Mouse (Mus musculus): ENCODE measurements around the gene Foxm1. TPM values are rescaled to one million over a fixed set of nuclear protein-coding genes. Genes with fewer than 3 reads are reported as not detected.

Foxm1 gene
- polyA plus RNA-seq, 1 experiment from 2014 or later: 31.3 TPM

DNA sequence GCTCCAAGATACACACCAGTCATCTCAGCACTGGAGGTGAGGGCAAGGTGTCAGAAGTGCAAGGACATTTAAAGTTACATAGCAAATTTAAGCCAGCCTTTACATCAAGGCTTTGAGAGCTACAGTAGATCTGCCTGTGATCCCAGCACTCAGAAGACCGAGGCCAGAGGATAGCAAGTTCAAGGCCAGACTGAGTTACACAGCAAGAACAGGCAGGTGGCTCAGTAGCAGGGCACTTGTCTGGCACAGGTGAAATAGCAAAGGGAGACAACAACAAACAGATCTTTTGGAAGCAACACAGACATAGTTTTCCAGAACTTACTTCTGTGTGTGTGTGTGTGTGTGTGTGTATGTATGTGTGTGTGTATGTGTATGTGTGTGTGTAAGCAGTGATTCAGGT is 55.3 kb downstream of the Foxm1 start:
- Histone ChIP-seq H3K9ac (replicated peaks; ENCODE audit: low read length) (no peak overlapping the region), H3K9me3 (ENCODE audit: low read length) (no peaks in the 10 kb centered on the region), H3K27ac (ENCODE audit: low read length) (no peak overlapping the region), H3K4me3 (ENCODE audit: low read length) (no peak overlapping the region), H3K27me3 (ENCODE audit: insufficient read depth, low read length) (no peaks in the 10 kb centered on the region), H3K4me1 (ENCODE audit: insufficient read depth, low read length) (no peaks in the 10 kb centered on the region), H3K36me3 (ENCODE audit: insufficient read depth, low read length) (peaks cover 8% of the 10 kb centered on the region; the same call in 1 of the 2 replicates), H3K4me2 (replicated peaks; ENCODE audit: low read depth, low read length) (no peak overlapping the region)
- ATAC-seq (ENCODE audit: low FRiP score, low TSS enrichment): no peak
- 91% methylated on average over 1 of the region's 1 CpGs for WGBS

DNA sequence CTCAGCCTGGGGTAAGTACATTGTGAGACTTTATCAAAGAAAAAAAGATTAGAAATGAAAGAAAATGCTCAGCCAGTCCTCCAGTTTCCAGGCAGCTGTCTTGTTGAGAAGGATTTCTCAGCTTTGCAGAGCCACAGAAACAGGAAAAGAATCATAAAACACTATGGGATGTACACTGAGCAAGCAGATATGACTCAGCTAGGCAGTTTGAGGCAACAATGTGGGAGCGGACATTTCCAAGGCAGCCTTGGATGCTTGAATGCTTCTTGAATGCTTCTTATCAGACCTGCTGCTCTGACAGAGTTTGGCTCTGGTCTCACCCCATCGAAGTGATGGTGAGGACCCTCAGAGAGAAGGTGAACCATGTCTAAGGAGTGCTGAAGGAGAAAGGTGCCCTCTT is 58.3 kb downstream of the Foxm1 start:
- no peak for ATAC-seq (ENCODE audit: low FRiP score, low TSS enrichment)
- WGBS: 58% methylated on average over 2 of the region's 2 CpGs
- H3K4me3 ChIP-seq (ENCODE audit: low read length): no peak overlapping the region
- H3K27me3 ChIP-seq (ENCODE audit: insufficient read depth, low read length): no peaks in the 10 kb centered on the region
- no peaks in the 10 kb centered on the region for H3K9me3 ChIP-seq (ENCODE audit: low read length)
- no peak overlapping the region for H3K4me2 ChIP-seq (replicated peaks; ENCODE audit: low read depth, low read length)
- peak overlapping the region; percentile 60; the same call in 1 of the 2 replicates for H3K27ac ChIP-seq (ENCODE audit: low read length)
- 0 out of 2 replicates have a peak, but pooled peaks cover 3% of the 10 kb centered on the region for H3K4me1 ChIP-seq (ENCODE audit: insufficient read depth, low read length)
- H3K36me3 ChIP-seq (ENCODE audit: insufficient read depth, low read length): no peaks in the 10 kb centered on the region
- H3K9ac ChIP-seq (replicated peaks; ENCODE audit: low read length): no peak overlapping the region

DNA sequence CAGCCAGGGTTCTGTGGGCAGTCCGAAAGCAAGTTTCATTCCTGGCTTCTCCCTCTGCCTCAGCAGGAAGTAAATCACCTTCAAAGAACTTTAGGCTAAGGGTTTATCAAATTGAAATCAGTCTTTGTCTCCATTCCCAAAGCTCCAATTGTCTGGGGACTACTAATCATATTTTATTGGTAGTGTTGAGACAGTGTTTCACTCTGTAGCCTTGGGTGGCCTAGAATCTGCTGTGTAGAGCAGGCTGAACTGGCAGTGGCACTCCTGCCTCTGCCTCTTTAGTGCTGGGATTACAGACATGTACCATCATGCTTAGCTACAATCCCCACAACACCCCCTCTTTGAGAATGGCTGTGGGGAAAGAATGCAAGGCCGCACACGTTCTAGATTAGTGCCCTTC is 58.7 kb downstream of the Foxm1 start:
- 82% methylated on average over 3 of the region's 3 CpGs for WGBS

DNA sequence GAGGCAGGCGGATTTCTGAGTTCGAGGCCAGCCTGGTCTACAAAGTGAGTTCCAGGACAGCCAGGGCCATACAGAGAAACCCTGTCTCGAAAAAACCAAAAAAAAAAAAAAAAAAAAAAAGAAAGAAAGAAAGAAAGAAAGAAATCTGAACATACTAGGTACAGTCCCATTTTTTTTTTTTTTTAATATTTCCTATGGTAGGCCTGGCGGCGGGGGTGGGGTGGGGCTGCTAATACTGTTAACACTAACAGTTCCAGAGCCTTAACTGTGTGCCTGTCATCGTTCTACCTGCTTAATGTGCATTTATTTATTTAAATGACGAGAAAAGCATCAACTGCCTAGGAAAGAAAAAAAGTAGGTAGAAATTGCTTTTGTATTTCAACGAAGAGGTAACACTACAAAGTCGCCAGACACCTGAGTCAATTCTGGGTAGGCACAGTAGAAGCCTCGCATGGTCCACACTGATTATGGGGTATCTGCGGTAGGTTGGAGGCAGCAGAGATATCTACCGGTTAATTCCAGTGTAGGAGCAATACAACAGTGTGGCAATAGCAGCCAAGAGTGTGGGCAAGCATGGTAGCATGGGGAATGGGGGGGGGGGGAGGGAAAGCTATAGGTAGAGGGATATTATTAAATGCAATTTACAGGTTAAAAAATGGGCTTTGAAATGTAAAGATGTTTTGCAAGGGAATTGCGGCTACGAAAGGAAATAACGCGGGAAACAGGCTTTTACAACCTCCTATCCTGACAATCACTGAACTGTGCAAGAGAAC is 60.9 kb downstream of the Foxm1 start:
- H3K4me3 ChIP-seq (ENCODE audit: low read length): peak overlapping the region; percentile 80
- 0 out of 2 replicates have a peak, but pooled peaks cover 3% of the 10 kb centered on the region for H3K4me1 ChIP-seq (ENCODE audit: insufficient read depth, low read length)
- no peaks in the 10 kb centered on the region for H3K27me3 ChIP-seq (ENCODE audit: insufficient read depth, low read length)
- H3K4me2 ChIP-seq (replicated peaks; ENCODE audit: low read depth, low read length): peak overlapping the region; percentile 62
- 37% methylated on average over 14 of the region's 16 CpGs for WGBS
- H3K36me3 ChIP-seq (ENCODE audit: insufficient read depth, low read length): peaks cover 4% of the 10 kb centered on the region
- no peaks in the 10 kb centered on the region for H3K9me3 ChIP-seq (ENCODE audit: low read length)
- no peak for ATAC-seq (ENCODE audit: low FRiP score, low TSS enrichment)
- H3K27ac ChIP-seq (ENCODE audit: low read length): peak overlapping the region; percentile 97
- H3K9ac ChIP-seq (replicated peaks; ENCODE audit: low read length): peak overlapping the region; percentile 84

More for the DNA sequence above, 58.7 kb downstream of the Foxm1 start:
- Histone ChIP-seq H3K4me3 (ENCODE audit: low read length) (no peak overlapping the region), H3K9me3 (ENCODE audit: low read length) (no peaks in the 10 kb centered on the region), H3K9ac (replicated peaks; ENCODE audit: low read length) (no peak overlapping the region), H3K27me3 (ENCODE audit: insufficient read depth, low read length) (no peaks in the 10 kb centered on the region), H3K27ac (ENCODE audit: low read length) (peak overlapping the region; percentile 60; the same call in 1 of the 2 replicates), H3K4me1 (ENCODE audit: insufficient read depth, low read length) (0 out of 2 replicates have a peak, but pooled peaks cover 3% of the 10 kb centered on the region), H3K36me3 (ENCODE audit: insufficient read depth, low read length) (no peaks in the 10 kb centered on the region), H3K4me2 (replicated peaks; ENCODE audit: low read depth, low read length) (no peak overlapping the region)
- ATAC-seq (ENCODE audit: low FRiP score, low TSS enrichment): no peak

DNA sequence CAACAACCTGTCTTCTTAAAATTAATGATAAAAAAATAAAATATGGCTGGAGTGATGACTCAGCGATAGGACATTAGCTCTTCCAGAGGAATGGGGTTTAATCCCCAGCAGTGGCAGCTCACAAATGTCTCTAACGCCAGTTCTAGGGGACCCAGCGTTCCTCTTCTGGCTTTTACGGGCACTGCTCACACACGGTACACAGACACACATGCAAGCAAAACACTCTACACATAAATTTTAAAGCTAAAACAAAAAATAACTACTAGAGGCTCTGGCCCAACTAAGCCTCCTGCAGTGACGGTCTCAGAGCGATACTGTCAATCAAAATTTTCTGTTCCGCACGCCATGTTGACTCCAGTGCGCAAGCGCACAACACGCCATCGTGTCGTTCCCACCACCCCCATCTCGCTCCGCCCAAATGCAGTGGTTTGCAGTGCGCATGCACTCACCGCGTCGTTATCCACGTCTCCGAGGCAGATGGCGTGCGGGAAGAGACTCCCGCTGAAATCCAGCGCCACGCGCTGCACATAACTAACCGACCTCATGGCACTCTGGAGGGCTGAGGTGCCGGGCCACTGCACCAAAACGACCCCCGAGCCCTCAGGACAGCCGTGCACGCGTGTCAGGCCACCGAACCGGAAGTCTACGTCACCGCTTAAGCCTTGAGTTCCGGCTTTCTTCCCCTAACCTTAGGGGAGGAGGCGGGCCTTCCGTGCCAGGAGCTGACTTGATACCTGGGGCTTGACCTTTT is 61.7 kb downstream of the Foxm1 start, which contains the start of gene Itfg2:
Itfg2 (minus strand) TSS at position 663 of the 751 bp plus-strand sequence.
- peak within 1 kb of the TSS; percentile 62 for H3K4me2 ChIP-seq (replicated peaks; ENCODE audit: low read depth, low read length)
- 0 out of 2 replicates have a peak, but pooled peaks cover 3% of the 10 kb centered on the region for H3K4me1 ChIP-seq (ENCODE audit: insufficient read depth, low read length)
- peak within 1 kb of the TSS; percentile 80 for H3K4me3 ChIP-seq (ENCODE audit: low read length)
- peak within 1 kb of the TSS; percentile 84 for H3K9ac ChIP-seq (replicated peaks; ENCODE audit: low read length)
- H3K9me3 ChIP-seq (ENCODE audit: low read length): no peaks in the 10 kb centered on the region
- no peaks in the 10 kb centered on the region for H3K27me3 ChIP-seq (ENCODE audit: insufficient read depth, low read length)
- WGBS: under 1% methylated on average over 42 of the region's 42 CpGs
- peak; percentile 93 for ATAC-seq (ENCODE audit: low FRiP score, low TSS enrichment)
- H3K36me3 ChIP-seq (ENCODE audit: insufficient read depth, low read length): peaks cover 11% of the 10 kb centered on the region
- peak within 1 kb of the TSS; percentile 97 for H3K27ac ChIP-seq (ENCODE audit: low read length)

DNA sequence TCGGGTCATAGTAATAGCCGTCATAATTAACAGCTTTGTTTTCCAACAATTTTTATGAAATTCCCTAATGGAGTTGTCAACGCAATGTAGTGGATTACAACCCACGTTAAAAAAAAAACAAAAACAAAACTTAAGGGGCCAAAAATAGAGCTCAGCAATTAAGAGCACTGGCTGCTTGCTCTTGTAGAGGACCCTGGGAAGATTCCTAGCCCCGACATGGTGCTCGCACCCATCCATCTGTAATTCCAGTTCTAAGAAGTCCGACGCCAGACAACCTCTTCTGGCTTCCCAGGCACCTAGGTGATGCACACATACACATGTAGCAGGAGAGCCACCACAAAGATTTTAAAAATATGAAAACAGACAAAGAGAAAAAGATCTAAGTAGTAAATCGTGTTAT is 62.3 kb downstream of the Foxm1 start:
- H3K4me1 ChIP-seq (ENCODE audit: insufficient read depth, low read length): 0 out of 2 replicates have a peak, but pooled peaks cover 3% of the 10 kb centered on the region
- H3K9ac ChIP-seq (replicated peaks; ENCODE audit: low read length): peak overlapping the region; percentile 84
- peak overlapping the region; percentile 62 for H3K4me2 ChIP-seq (replicated peaks; ENCODE audit: low read depth, low read length)
- peak overlapping the region; percentile 80 for H3K4me3 ChIP-seq (ENCODE audit: low read length)
- H3K36me3 ChIP-seq (ENCODE audit: insufficient read depth, low read length): peaks cover 17% of the 10 kb centered on the region
- H3K9me3 ChIP-seq (ENCODE audit: low read length): no peaks in the 10 kb centered on the region
- no peaks in the 10 kb centered on the region for H3K27me3 ChIP-seq (ENCODE audit: insufficient read depth, low read length)
- no peak for ATAC-seq (ENCODE audit: low FRiP score, low TSS enrichment)
- 20% methylated on average over 9 of the region's 9 CpGs for WGBS
- H3K27ac ChIP-seq (ENCODE audit: low read length): peak overlapping the region; percentile 97; the same call in 1 of the 2 replicates

Other genes with a start within 250 kb of the Foxm1 start
- gene Tspan9, start 219.4 kb upstream of the Foxm1 start, polyA plus RNA-seq (2015; fragmentation: Nextera tagmentation; extraction: Ambion mirVana): 140 and 147 TPM in 2 replicates
- gene Tead4, start 62.1 kb upstream of the Foxm1 start, polyA plus RNA-seq (2015; fragmentation: Nextera tagmentation; extraction: Ambion mirVana): 3.0 and 3.3 TPM in 2 replicates
- gene Tulp3, start 7.1 kb upstream of the Foxm1 start, polyA plus RNA-seq (2015; fragmentation: Nextera tagmentation; extraction: Ambion mirVana): 24.1 and 28.4 TPM in 2 replicates
- 121 and 131 TPM in 2 replicates for gene Rhno1, start 56 bp upstream of the Foxm1 start, polyA plus RNA-seq (2015; fragmentation: Nextera tagmentation; extraction: Ambion mirVana)
- 0.21 and 0.35 TPM in 2 replicates for gene Tex52, start 12.5 kb downstream of the Foxm1 start, polyA plus RNA-seq (2015; fragmentation: Nextera tagmentation; extraction: Ambion mirVana)
- gene Gm44596, start 12.5 kb downstream of the Foxm1 start, polyA plus RNA-seq (2015; fragmentation: Nextera tagmentation; extraction: Ambion mirVana): not detected in 2 replicates
- 24.7 and 26.3 TPM in 2 replicates for gene Nrip2, start 36.3 kb downstream of the Foxm1 start, polyA plus RNA-seq (2015; fragmentation: Nextera tagmentation; extraction: Ambion mirVana)
- 35.6 and 39.2 TPM in 2 replicates for gene Itfg2, start 62.0 kb downstream of the Foxm1 start, polyA plus RNA-seq (2015; fragmentation: Nextera tagmentation; extraction: Ambion mirVana)
- gene Fkbp4, start 75.7 kb downstream of the Foxm1 start, polyA plus RNA-seq (2015; fragmentation: Nextera tagmentation; extraction: Ambion mirVana): 550 and 556 TPM in 2 replicates
- 0.86 and 1.4 TPM in 2 replicates for gene Pzp, start 163.8 kb downstream of the Foxm1 start, polyA plus RNA-seq (2015; fragmentation: Nextera tagmentation; extraction: Ambion mirVana)
- 0.26 and 0.32 TPM in 2 replicates for gene A2ml1, start 218.6 kb downstream of the Foxm1 start, polyA plus RNA-seq (2015; fragmentation: Nextera tagmentation; extraction: Ambion mirVana)